Mouse (Mus musculus): ENCODE data around the gene Aph1c.
A peak's percentile ranks its signal among the peaks of the same experiment; 100 is the strongest.
"Not testable (repeated sequence)": the region's sequence is repeated elsewhere in the genome, so short reads cannot be mapped to it uniquely, and the experiment has no call there.

Gene Aph1c

GRCm38 (mm10) chr9:66834318-66835096 is at the start of gene Aph1c:
Aph1c (minus strand) TSS chr9:66834726.
- DNase-seq, result peak; percentile 100

- no peak for DNase-seq
Observed at GRCm38 (mm10) chr9:66883500-66883899, 49.0 kb upstream of the Aph1c start.

- no peak for DNase-seq
Observed at GRCm38 (mm10) chr9:66882406-66882821, 47.9 kb upstream of the Aph1c start.

- no peak for DNase-seq
Observed at GRCm38 (mm10) chr9:66881858-66882257, 47.3 kb upstream of the Aph1c start.

- DNase-seq, result no peak
Observed at GRCm38 (mm10) chr9:66880752-66881151, 46.2 kb upstream of the Aph1c start.

- DNase-seq, result no peak
Observed at GRCm38 (mm10) chr9:66879486-66879885, 45.0 kb upstream of the Aph1c start.

GRCm38 (mm10) chr9:66878899-66879298 is 44.4 kb upstream of the Aph1c start:
- no peak for DNase-seq

GRCm38 (mm10) chr9:66876577-66876976 is 42.1 kb upstream of the Aph1c start:
- peak; percentile 48 for DNase-seq

- DNase-seq, result no peak
Observed at GRCm38 (mm10) chr9:66874297-66874696, 39.8 kb upstream of the Aph1c start.

- no peak for DNase-seq
Observed at GRCm38 (mm10) chr9:66873531-66873930, 39.0 kb upstream of the Aph1c start.

GRCm38 (mm10) chr9:66873009-66873408 is 38.5 kb upstream of the Aph1c start:
- DNase-seq, result not testable (repeated sequence)

- DNase-seq, result peak; percentile 28
Observed at GRCm38 (mm10) chr9:66872015-66872727, 37.6 kb upstream of the Aph1c start.

- DNase-seq, result no peak
Observed at GRCm38 (mm10) chr9:66864708-66865107, 30.2 kb upstream of the Aph1c start.

GRCm38 (mm10) chr9:66863456-66863855 is 28.9 kb upstream of the Aph1c start:
- no peak for DNase-seq

GRCm38 (mm10) chr9:66862202-66862601 is 27.7 kb upstream of the Aph1c start:
- DNase-seq, result no peak

GRCm38 (mm10) chr9:66861104-66861767 is 26.7 kb upstream of the Aph1c start:
- no peak for DNase-seq

- DNase-seq, result no peak
Observed at GRCm38 (mm10) chr9:66859523-66859922, 25.0 kb upstream of the Aph1c start.

- DNase-seq, result no peak
Observed at GRCm38 (mm10) chr9:66855865-66856264, 21.3 kb upstream of the Aph1c start.

GRCm38 (mm10) chr9:66852592-66852991 is 18.1 kb upstream of the Aph1c start:
- no peak for DNase-seq

- DNase-seq, result no peak
Observed at GRCm38 (mm10) chr9:66850966-66851365, 16.4 kb upstream of the Aph1c start.

GRCm38 (mm10) chr9:66846822-66847221 is 12.3 kb upstream of the Aph1c start:
- no peak for DNase-seq

- DNase-seq, result no peak
Observed at GRCm38 (mm10) chr9:66835097-66835480, 563 bp upstream of the Aph1c start.

GRCm38 (mm10) chr9:66833851-66834250 is 675 bp downstream of the Aph1c start:
- peak; percentile 78 for DNase-seq

Data from kidney, adult 11 months (tissue).